Mouse (Mus musculus) kidney, postnatal 0 days (tissue): ENCODE measurements at regions not wholly inside any gene's neighbourhood (a gene's known extent, or its start where the extent isn't known, plus 50 kb on each side); places are given as distances from the start of the nearest gene placed in this dataset. TPM values are rescaled to one million over a fixed set of nuclear protein-coding genes. Genes with fewer than 3 reads are reported as not detected.

ENCODE experiments used
- ATAC-seq: fragments of 200-750 bp; cut with Nextera tagmentation; replicated peaks from 2 replicates; pipeline ENCODE4 v1.8.0; 2017; ENCODE audit warnings: low read depth, moderate number of reproducible peaks, moderate TSS enrichment, moderate library complexity; ENCODE audit not compliant: low FRiP score
- DNase-seq: peaks from one replicate; pipeline ENCODE4 v3.0.0-alpha.2; 2016; ENCODE audit warnings: low spot score
- H3K27ac ChIP-seq: fragments of 300-500 bp; sonication (generic); 2 replicates; pipeline ENCODE4 v1.5.1; 2014; ENCODE audit warnings: mild to moderate bottlenecking
- H3K27me3 ChIP-seq: fragments of 300-500 bp; sonication (generic); 2 replicates; pipeline ENCODE4 v1.6.1; 2014; ENCODE audit warnings: low read length, mixed read lengths; ENCODE audit not compliant: insufficient read depth
- H3K36me3 ChIP-seq: fragments of 300-500 bp; sonication (generic); 2 replicates; pipeline ENCODE4 v1.6.1; 2014; ENCODE audit warnings: low read length, mixed read lengths; ENCODE audit not compliant: insufficient read depth
- H3K4me1 ChIP-seq: fragments of 300-500 bp; sonication (generic); replicated peaks from 2 replicates; pipeline ENCODE4 v1.6.1; 2014; ENCODE audit warnings: antibody characterized with exemption, low read length, mixed read lengths; ENCODE audit not compliant: insufficient read depth
- H3K4me2 ChIP-seq: fragments of 300-500 bp; sonication (generic); 2 replicates; pipeline ENCODE4 v1.6.1; 2014; ENCODE audit warnings: mild to moderate bottlenecking, low read length, moderate library complexity, mixed read lengths
- H3K4me3 ChIP-seq: fragments of 300-500 bp; sonication (generic); replicated peaks from 2 replicates; pipeline ENCODE4 v1.5.1; 2014; ENCODE audit warnings: low read depth, low read length
- H3K9ac ChIP-seq: fragments of 300-500 bp; sonication (generic); 2 replicates; pipeline ENCODE4 v1.6.1; 2014; ENCODE audit warnings: low read depth, low read length
- H3K9me3 ChIP-seq: fragments of 300-500 bp; sonication (generic); replicated peaks from 2 replicates; pipeline ENCODE4 v1.6.1; 2016; ENCODE audit warnings: low read length, inconsistent platforms, mixed read lengths
- CTCF ChIP-seq: IDR thresholded peaks from 2 replicates; pipeline ENCODE4 v1.5.1; 2016; ENCODE audit warnings: antibody characterized with exemption, low read depth, mild to moderate bottlenecking, moderate library complexity
- WGBS: fragments of 180-500 bp; shearing (Covaris S2); extraction: QIAGEN DNeasy Blood & Tissue Kit; methylation state at CpG from one replicate; pipeline ENCODE4 v1.1.7; 2014; 5-methylcytosine and 5-hydroxymethylcytosine counted together
- microRNA counts: library from miRNA; unstranded; fragments of <30 nt; microRNA quantifications from one replicate; lab custom pipeline; 2015
- microRNA-seq: library from miRNA; unstranded; fragments of <30 nt; microRNA quantifications from one replicate; pipeline ENCODE4, GENCODE M21; 2016

DNA sequence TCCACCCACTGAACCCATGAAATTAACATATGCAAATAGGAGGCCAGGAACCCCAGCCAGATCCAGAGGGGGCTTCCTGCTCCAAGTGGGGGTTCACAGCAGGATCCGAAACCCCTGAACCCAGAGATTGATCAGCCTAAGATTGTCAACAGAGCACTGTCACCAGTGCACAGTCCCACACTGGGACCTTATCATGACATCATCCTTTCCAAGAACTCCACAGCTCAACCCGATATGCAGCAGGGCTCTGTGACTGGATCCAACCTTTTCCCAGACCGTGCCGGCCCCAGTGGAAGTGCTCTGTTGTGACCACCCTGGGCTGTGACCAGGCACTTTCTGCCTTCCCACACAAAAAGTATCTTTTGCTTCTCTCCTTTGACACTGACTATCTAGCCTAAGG is 57.7 kb upstream of the Dio3 start:
- Histone ChIP-seq H3K9ac (no peak overlapping the region), H3K27ac (no peak overlapping the region), H3K27me3 (no peaks in the 10 kb centered on the region), H3K4me3 (no peak overlapping the region), H3K4me1 (no peaks in the 10 kb centered on the region), H3K4me2 (no peak overlapping the region), H3K9me3 (no peaks in the 10 kb centered on the region), H3K36me3 (no peaks in the 10 kb centered on the region)
- no peak for DNase-seq
- TF ChIP-seq CTCF = no peak
- no peak for ATAC-seq
- WGBS = 62% methylated on average over 4 of the region's 4 CpGs

DNA sequence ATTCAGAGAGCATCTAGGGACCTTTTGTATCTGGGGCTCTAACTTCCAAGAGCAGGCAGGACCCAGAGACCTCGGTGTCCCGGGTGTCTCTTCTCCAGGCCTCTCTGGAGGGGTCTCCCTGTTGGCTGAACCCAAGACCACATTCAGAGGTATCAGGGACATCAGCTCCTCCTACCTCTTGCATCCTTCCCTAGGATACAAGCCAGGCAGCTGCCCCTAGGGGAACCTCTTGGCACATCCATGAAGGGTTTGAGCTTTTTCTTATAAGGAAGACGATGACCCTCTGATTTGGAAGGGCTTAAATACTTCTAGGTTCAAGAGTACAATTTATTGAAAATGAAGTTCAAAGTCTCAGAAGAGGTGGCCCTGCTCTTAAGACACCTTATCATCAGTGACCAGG is 57.2 kb upstream of the Dio3 start:
- WGBS = 67% methylated on average over 3 of the region's 3 CpGs
- H3K27ac ChIP-seq = no peak overlapping the region
- no peak overlapping the region for H3K4me2 ChIP-seq
- no peaks in the 10 kb centered on the region for H3K9me3 ChIP-seq
- no peaks in the 10 kb centered on the region for H3K27me3 ChIP-seq
- no peak overlapping the region for H3K9ac ChIP-seq
- ATAC-seq (no peak), DNase-seq (no peak)
- H3K36me3 ChIP-seq = no peaks in the 10 kb centered on the region
- no peak for TF ChIP-seq CTCF
- H3K4me3 ChIP-seq = no peak overlapping the region
- no peaks in the 10 kb centered on the region for H3K4me1 ChIP-seq

DNA sequence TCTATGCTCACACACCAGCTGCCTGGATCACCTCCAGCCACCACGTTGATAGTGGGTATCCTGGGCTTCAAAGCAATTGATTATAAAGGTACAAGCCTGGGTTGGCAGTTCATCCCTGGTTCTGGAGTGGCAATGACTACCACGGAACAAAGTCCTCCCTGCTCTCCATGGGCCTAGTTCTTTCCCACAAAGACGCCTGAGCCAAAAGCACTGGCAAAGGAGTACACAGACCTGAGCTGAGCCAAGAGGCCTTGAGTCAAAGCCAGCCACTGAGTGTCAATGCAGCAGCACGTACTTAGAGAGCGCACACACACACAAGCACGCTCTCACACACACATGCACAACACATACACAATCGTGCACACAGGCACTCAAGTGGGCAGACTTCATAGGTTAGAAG is 54.6 kb upstream of the Dio3 start:
- no peaks in the 10 kb centered on the region for H3K4me1 ChIP-seq
- H3K9me3 ChIP-seq = no peaks in the 10 kb centered on the region
- H3K4me2 ChIP-seq = no peak overlapping the region
- H3K9ac ChIP-seq = no peak overlapping the region
- no peaks in the 10 kb centered on the region for H3K36me3 ChIP-seq
- H3K27ac ChIP-seq = no peak overlapping the region
- no peak overlapping the region for H3K4me3 ChIP-seq
- TF ChIP-seq CTCF = no peak
- H3K27me3 ChIP-seq = no peaks in the 10 kb centered on the region
- no peak for ATAC-seq
- DNase-seq = no peak
- 84% methylated on average over 7 of the region's 7 CpGs for WGBS

DNA sequence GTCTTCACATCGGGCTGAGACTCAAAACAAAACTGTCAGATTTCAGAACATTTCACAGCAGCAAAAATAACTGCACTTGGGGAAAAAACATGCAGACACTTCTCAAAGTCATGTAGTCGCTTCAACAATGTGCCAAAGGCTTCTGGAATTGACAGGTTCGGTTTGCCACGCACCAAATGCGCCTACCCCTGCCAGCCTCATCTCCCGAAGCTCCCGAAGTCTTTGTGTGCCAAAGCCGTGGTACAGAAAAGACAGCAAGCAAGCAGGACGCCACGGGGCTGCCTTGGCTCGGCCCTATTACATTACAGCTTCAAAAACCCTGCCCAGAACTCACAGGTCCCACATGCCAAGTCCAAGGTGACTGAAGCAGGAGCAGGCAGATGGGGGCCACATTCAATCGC is 50.9 kb upstream of the Dio3 start:
- no peak for TF ChIP-seq CTCF
- ATAC-seq = no peak
- Histone ChIP-seq H3K9ac (no peak overlapping the region), H3K36me3 (no peaks in the 10 kb centered on the region), H3K4me1 (no peaks in the 10 kb centered on the region), H3K9me3 (no peaks in the 10 kb centered on the region), H3K27ac (no peak overlapping the region), H3K27me3 (no peaks in the 10 kb centered on the region), H3K4me2 (no peak overlapping the region), H3K4me3 (no peak overlapping the region)
- 78% methylated on average over 12 of the region's 12 CpGs for WGBS
- no peak for DNase-seq

MicroRNA genes in the stretch of these regions (microRNA counts, 519-probe panel; counts per million panel counts)
- microRNA mmu-miR-1193 (lab: Ali Mortazavi, UCI) (330 counts per million, percentile 68 among the panel's probes with 10 or more counts), microRNA mmu-miR-1197 (lab: Ali Mortazavi, UCI) (330 counts per million, percentile 68 among the panel's probes with 10 or more counts), microRNA mmu-miR-134 (lab: Ali Mortazavi, UCI) (330 counts per million, percentile 68 among the panel's probes with 10 or more counts), microRNA mmu-miR-154 (lab: Ali Mortazavi, UCI) (5,647 counts per million, percentile 89 among the panel's probes with 10 or more counts), microRNA mmu-miR-299 (lab: Ali Mortazavi, UCI) (330 counts per million, percentile 68 among the panel's probes with 10 or more counts), microRNA mmu-miR-300 (lab: Ali Mortazavi, UCI) (3,284 counts per million, percentile 71 among the panel's probes with 10 or more counts), microRNA mmu-miR-3072 (lab: Ali Mortazavi, UCI) (330 counts per million, percentile 68 among the panel's probes with 10 or more counts), microRNA mmu-miR-323-3p (lab: Ali Mortazavi, UCI) (330 counts per million, percentile 68 among the panel's probes with 10 or more counts), microRNA mmu-miR-323-5p (lab: Ali Mortazavi, UCI) (330 counts per million, percentile 68 among the panel's probes with 10 or more counts), microRNA mmu-miR-329 (lab: Ali Mortazavi, UCI) (4,682 counts per million, percentile 80 among the panel's probes with 10 or more counts), microRNA mmu-miR-369-3p (lab: Ali Mortazavi, UCI) (4,091 counts per million, percentile 76 among the panel's probes with 10 or more counts), microRNA mmu-miR-369-5p (lab: Ali Mortazavi, UCI) (330 counts per million, percentile 68 among the panel's probes with 10 or more counts), microRNA mmu-miR-376a (lab: Ali Mortazavi, UCI) (4,727 counts per million, percentile 80 among the panel's probes with 10 or more counts), microRNA mmu-miR-376b (lab: Ali Mortazavi, UCI) (4,238 counts per million, percentile 77 among the panel's probes with 10 or more counts), microRNA mmu-miR-376c (lab: Ali Mortazavi, UCI) (4,420 counts per million, percentile 78 among the panel's probes with 10 or more counts), microRNA mmu-miR-377 (lab: Ali Mortazavi, UCI) (5,011 counts per million, percentile 83 among the panel's probes with 10 or more counts), microRNA mmu-miR-379 (lab: Ali Mortazavi, UCI) (330 counts per million, percentile 68 among the panel's probes with 10 or more counts), microRNA mmu-miR-380-3p (lab: Ali Mortazavi, UCI) (330 counts per million, percentile 68 among the panel's probes with 10 or more counts), microRNA mmu-miR-380-5p (lab: Ali Mortazavi, UCI) (330 counts per million, percentile 68 among the panel's probes with 10 or more counts), microRNA mmu-miR-381 (lab: Ali Mortazavi, UCI) (2,364 counts per million, percentile 69 among the panel's probes with 10 or more counts), microRNA mmu-miR-382 (lab: Ali Mortazavi, UCI) (4,716 counts per million, percentile 80 among the panel's probes with 10 or more counts), microRNA mmu-miR-409-3p (lab: Ali Mortazavi, UCI) (330 counts per million, percentile 68 among the panel's probes with 10 or more counts), microRNA mmu-miR-409-5p (lab: Ali Mortazavi, UCI) (330 counts per million, percentile 68 among the panel's probes with 10 or more counts), microRNA mmu-miR-410 (lab: Ali Mortazavi, UCI) (4,284 counts per million, percentile 77 among the panel's probes with 10 or more counts), microRNA mmu-miR-411 (lab: Ali Mortazavi, UCI) (3,545 counts per million, percentile 72 among the panel's probes with 10 or more counts), microRNA mmu-miR-412 (lab: Ali Mortazavi, UCI) (330 counts per million, percentile 68 among the panel's probes with 10 or more counts), microRNA mmu-miR-453 (lab: Ali Mortazavi, UCI) (330 counts per million, percentile 68 among the panel's probes with 10 or more counts), microRNA mmu-miR-485 (lab: Ali Mortazavi, UCI) (330 counts per million, percentile 68 among the panel's probes with 10 or more counts), microRNA mmu-miR-487b (lab: Ali Mortazavi, UCI) (330 counts per million, percentile 68 among the panel's probes with 10 or more counts), microRNA mmu-miR-494 (lab: Ali Mortazavi, UCI) (330 counts per million, percentile 68 among the panel's probes with 10 or more counts), microRNA mmu-miR-495 (lab: Ali Mortazavi, UCI) (3,386 counts per million, percentile 72 among the panel's probes with 10 or more counts), microRNA mmu-miR-496 (lab: Ali Mortazavi, UCI) (1,227 counts per million, percentile 68 among the panel's probes with 10 or more counts), microRNA mmu-miR-539 (lab: Ali Mortazavi, UCI) (330 counts per million, percentile 68 among the panel's probes with 10 or more counts), microRNA mmu-miR-541 (lab: Ali Mortazavi, UCI) (330 counts per million, percentile 68 among the panel's probes with 10 or more counts), microRNA mmu-miR-543 (lab: Ali Mortazavi, UCI) (330 counts per million, percentile 68 among the panel's probes with 10 or more counts), microRNA mmu-miR-544 (lab: Ali Mortazavi, UCI) (330 counts per million, percentile 68 among the panel's probes with 10 or more counts), microRNA mmu-miR-654-3p (lab: Ali Mortazavi, UCI) (330 counts per million, percentile 68 among the panel's probes with 10 or more counts), microRNA mmu-miR-654-5p (lab: Ali Mortazavi, UCI) (330 counts per million, percentile 68 among the panel's probes with 10 or more counts), microRNA mmu-miR-666-3p (lab: Ali Mortazavi, UCI) (330 counts per million, percentile 68 among the panel's probes with 10 or more counts), microRNA mmu-miR-666-5p (lab: Ali Mortazavi, UCI) (330 counts per million, percentile 68 among the panel's probes with 10 or more counts), microRNA mmu-miR-667 (lab: Ali Mortazavi, UCI) (330 counts per million, percentile 68 among the panel's probes with 10 or more counts), microRNA mmu-miR-668 (lab: Ali Mortazavi, UCI) (330 counts per million, percentile 68 among the panel's probes with 10 or more counts), microRNA mmu-miR-679 (lab: Ali Mortazavi, UCI) (330 counts per million, percentile 68 among the panel's probes with 10 or more counts), microRNA mmu-miR-758 (lab: Ali Mortazavi, UCI) (330 counts per million, percentile 68 among the panel's probes with 10 or more counts), microRNA mmu-miR-882 (lab: Ali Mortazavi, UCI) (330 counts per million, percentile 68 among the panel's probes with 10 or more counts)

Small RNA genes lying in the stretch of these regions (microRNA-seq; reads per million reads assigned to microRNA genes)
- gene Gm24321 = not detected
- not detected for gene Gm25252
- not detected for gene Gm25750
- not detected for gene Gm27379
- gene Gm44322 = not detected
- gene Mir1193 = 163 reads per million, percentile 56 among the genes with 10 or more reads in this experiment
- gene Mir1197 = not detected
- 161 reads per million, percentile 55 among the genes with 10 or more reads in this experiment for gene Mir134
- 184 reads per million, percentile 58 among the genes with 10 or more reads in this experiment for gene Mir154
- not detected for gene Mir299a
- not detected for gene Mir299b
- 70.9 reads per million, percentile 49 among the genes with 10 or more reads in this experiment for gene Mir300
- gene Mir3072 = 8.0 reads per million, percentile 21 among the genes with 10 or more reads in this experiment
- gene Mir323 = 21.8 reads per million, percentile 34 among the genes with 10 or more reads in this experiment
- 53.1 reads per million, percentile 45 among the genes with 10 or more reads in this experiment for gene Mir329
- 343 reads per million, percentile 66 among the genes with 10 or more reads in this experiment for gene Mir369
- gene Mir376a = not detected
- 38.3 reads per million, percentile 42 among the genes with 10 or more reads in this experiment for gene Mir376b
- 121 reads per million, percentile 53 among the genes with 10 or more reads in this experiment for gene Mir376c
- gene Mir377 = 13.6 reads per million, percentile 28 among the genes with 10 or more reads in this experiment
- 1,024 reads per million, percentile 78 among the genes with 10 or more reads in this experiment for gene Mir379
- gene Mir380 = not detected
- 347 reads per million, percentile 67 among the genes with 10 or more reads in this experiment for gene Mir381
- gene Mir382 = 368 reads per million, percentile 68 among the genes with 10 or more reads in this experiment
- gene Mir409 = not detected
- 9.2 reads per million, percentile 22 among the genes with 10 or more reads in this experiment for gene Mir410
- gene Mir411 = 1,855 reads per million, percentile 83 among the genes with 10 or more reads in this experiment
- 5.0 reads per million, percentile 15 among the genes with 10 or more reads in this experiment for gene Mir412
- not detected for gene Mir453
- gene Mir485 = 30.0 reads per million, percentile 38 among the genes with 10 or more reads in this experiment
- gene Mir487b = 706 reads per million, percentile 74 among the genes with 10 or more reads in this experiment
- 53.1 reads per million, percentile 45 among the genes with 10 or more reads in this experiment for gene Mir494
- gene Mir495 = 12.6 reads per million, percentile 25 among the genes with 10 or more reads in this experiment
- 45.3 reads per million, percentile 44 among the genes with 10 or more reads in this experiment for gene Mir496a
- not detected for gene Mir539
- 608 reads per million, percentile 72 among the genes with 10 or more reads in this experiment for gene Mir541
- gene Mir543 = 28.4 reads per million, percentile 38 among the genes with 10 or more reads in this experiment
- gene Mir544 = 0.60 reads per million
- not detected for gene Mir654
- gene Mir666 = 6.2 reads per million, percentile 18 among the genes with 10 or more reads in this experiment
- gene Mir667 = 14.8 reads per million, percentile 29 among the genes with 10 or more reads in this experiment
- 10.0 reads per million, percentile 22 among the genes with 10 or more reads in this experiment for gene Mir668
- 13.8 reads per million, percentile 28 among the genes with 10 or more reads in this experiment for gene Mir679
- gene Mir758 = 1.8 reads per million
- gene Mir882 = not detected
